Mouse (Mus musculus) adrenal gland (tissue): Measurements from ENCODE around the gene Ryr2.
"Not testable (repeated sequence)": the region's sequence is repeated elsewhere in the genome, so short reads cannot be mapped to it uniquely, and the experiment has no call there.

Experiments used
- intact Hi-C: fragments of 180-260 bp; cut with DNase I; formaldehyde crosslinking; loops from one replicate; pipeline ENCODE4 v1.15.1; 2025

Gene Ryr2

DNA sequence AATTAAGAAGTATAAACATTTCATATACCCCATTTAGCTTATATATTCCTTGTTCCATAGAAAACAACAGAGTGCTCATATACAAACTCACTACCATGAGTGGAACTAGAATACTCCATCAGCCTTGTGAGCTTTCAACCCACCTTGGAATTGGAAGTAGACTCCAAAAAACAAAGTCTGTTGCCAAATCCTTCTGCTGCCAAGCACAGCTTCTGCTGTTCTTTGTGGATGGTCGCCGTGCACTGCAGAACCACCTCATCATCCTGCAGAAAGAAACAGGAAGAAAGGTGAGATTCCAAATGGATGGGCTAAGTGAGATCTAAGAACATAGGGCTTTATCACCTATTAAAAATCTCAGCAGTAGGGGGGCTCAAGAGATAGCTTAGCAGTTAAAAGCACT, 161.0 kb downstream of the Ryr2 start:
- intact Hi-C loops = no loop called here

DNA sequence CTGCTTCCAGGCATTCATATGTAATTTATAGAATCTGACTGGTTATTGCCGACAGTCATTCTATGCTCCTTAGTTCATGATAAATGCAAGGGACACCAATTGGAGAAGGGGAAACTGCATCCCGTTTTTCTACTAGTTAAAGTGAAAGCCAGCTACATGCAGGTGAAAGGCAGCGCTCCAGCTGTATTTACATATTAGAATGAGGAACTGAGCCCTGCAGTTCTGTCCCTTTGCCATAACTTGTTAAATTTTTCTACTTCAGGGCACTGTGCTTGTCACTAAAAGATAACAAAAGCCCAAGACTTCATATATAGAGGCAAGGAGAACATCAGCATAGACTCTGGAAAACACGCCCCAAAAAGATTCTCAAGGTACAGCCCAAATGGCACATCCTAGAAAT, 165.0 kb downstream of the Ryr2 start:
- intact Hi-C loops = no loop called here

DNA sequence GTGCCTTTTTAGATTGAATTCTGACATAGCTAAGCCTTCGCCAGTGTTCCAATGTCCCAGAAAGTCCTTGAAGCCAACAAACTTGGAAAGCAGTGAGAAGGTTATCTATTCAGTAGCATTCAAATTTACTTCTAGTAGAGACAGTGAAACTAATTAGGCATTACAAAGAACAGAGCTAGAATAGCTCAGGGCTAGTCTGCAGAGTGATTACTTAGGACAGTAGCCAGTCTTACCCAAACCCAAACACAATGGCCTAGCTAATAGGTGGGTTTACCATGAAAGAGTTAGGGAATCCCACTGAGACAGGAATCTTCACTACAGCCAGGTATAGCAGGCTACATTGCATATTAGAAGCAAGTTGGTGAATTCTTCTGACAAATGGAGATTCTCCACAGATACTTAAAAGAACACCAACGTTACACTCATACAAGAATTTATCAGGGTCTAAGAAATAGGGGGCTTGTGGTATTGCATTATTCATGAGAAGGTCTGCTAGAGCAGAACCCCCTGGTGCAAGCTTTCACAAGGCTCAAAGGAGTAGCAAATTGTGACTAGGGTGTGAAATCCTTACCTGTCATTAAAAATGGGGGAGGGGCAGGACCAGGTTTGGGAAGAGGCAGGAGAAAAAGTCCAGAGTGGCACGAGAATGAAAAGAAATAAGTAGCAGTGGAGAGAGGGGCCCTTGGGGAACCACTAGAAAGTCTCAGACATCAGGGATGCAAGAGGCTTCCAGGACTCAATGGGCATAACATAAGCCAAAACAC, 172.3 kb downstream of the Ryr2 start:
- intact Hi-C loops = not testable (repeated sequence)

DNA sequence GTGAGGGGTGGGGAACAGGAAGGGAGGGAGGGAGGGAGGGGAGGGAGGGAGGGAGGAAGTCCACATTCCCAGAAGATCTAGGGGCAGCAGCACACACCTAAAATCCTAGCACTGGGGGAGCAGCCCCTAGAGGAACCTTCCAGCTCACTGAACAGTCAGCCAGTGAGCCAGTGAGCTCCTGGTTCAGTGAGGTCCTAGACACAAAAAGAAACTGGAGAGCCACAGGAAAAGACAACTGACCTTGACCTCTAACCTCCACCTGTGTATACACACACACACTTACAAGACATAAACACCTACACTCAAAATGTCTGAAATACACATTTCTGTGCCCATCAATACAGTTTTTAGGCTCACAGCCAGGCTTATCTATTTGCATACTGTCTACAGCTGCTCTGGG, 173.4 kb downstream of the Ryr2 start:
- intact Hi-C loops = no loop called here

DNA sequence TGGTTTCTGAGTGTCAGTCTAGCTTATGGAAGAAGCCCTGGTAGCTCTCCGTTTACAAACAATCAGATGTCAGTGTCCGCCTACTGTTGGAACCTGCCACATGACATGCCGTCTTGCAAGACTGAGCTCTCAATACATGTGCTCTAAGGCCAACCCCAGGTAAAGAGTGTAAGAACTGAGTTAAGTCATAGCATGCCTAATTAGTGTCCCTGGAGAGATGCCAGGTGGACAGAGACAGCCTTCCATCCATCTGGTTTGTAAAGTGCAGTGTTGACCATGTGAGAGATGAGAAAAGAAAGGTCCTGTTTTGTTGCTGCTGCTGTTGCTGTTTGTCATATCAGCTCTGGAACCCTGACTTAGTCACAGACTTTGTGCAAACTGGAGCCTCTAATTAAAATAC, 178.0 kb downstream of the Ryr2 start:
- intact Hi-C loops = no loop called here

DNA sequence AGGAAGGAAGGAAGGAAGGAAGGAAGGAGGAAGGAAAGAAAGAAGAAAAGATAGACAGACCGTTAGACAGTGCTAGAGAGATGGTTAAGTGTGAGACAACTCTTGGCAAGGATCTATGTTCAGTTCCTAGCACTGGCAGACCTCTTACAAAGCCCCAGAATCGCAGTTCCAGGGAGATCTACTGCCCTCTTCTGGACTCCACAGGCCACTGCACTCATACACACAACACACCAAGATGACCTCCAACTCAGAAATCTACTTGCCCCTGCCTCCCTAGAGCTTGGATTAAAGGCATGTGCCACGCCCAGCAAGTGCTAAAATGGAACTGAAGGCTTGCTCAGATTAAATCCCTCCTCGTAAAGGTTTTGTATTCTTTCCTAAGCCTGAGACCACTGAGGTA, 179.0 kb downstream of the Ryr2 start:
- intact Hi-C loops = no loop called here

DNA sequence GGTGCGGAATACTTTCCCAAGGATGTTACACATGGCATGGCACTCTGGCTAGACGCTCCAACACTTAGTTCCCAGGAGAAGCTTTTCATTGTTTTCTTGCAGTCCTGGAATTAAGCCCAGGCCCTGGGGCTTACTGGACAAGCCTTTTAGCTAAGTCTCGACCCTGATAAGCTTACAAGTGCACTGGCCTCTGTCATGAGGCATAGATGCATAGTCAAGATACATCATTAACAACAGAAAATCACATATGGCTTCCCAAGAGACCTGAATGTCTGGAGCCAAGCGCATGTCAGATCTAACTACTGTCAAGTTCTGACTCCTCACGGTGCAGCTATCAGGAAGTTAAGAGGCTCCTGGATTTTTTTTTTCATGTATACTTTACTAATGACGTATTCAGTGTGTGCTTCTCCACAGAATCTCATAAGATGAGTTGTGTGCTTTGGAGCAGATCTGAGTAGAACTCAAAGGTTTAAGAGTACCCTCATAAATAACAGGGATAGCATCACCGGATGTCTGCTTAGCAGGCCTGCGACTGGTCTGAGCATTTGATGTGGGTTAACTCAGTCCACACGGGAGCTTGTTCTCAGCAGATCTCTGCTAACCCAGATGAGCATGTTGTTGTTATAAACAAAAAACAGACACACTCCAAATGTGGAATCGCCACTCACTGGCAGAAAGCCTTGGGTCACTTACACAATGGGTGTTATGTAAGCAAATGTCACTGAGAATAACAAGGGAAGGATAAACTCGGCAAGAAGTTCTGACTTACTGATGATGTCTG, 179.8 kb downstream of the Ryr2 start:
- intact Hi-C loops = no loop called here

DNA sequence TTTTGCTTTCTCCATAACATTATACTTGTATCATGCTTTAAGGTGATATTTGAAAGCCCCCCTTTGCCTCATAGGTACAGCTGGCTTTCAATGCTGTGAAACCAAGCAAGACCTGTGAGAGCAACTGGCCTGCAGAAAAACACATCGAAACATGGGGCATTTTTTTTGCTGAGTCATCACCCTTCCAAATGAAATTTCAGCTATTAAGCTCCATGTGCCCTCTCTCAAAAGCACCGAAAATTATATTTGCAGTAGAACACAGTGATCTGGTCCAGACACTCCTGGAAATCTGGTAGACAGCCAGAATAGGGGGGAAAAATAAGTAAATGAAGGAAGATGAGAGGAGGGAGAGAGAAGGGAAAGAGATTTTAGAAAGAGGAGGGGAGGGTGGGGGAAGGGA, 180.5 kb downstream of the Ryr2 start:
- intact Hi-C loops = no loop called here

DNA sequence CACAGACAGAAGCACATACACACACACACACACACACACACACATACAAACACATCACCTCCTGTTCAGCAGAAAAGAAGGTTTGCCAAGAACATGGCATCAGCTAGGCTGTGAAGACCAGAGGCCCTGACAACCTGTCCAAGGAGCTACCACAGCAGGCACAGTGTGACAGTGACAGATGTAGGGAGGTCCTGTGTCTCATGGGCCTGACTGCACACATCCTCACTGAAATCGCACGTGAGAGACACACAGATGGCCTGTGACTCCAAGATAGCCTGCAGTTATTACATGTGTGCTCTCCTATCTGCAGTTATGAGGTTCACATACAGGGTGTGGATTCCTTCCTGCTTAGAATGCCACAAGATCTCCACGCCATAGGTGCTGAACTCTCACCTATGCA, 182.0 kb downstream of the Ryr2 start:
- intact Hi-C loops = no loop called here

DNA sequence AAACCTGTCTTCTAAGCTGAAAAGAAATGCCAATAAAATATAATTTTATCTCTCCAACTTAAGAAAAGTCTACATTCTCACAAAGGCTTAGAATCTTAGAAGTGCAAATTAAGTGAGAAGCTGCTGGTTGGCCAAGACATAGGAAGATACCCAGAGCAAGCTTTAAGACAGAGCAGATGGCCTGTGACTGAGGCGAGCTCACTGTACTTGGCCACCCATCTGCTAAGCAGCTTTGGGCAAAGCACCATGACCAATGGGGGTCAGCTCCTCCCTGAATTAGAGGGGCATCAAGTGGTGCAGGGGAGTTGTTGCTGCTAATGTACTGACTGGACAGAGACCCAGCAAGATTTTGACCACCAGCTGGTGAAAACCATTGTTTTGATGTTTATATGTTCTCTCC, 186.2 kb downstream of the Ryr2 start:
- intact Hi-C loops = no loop called here

DNA sequence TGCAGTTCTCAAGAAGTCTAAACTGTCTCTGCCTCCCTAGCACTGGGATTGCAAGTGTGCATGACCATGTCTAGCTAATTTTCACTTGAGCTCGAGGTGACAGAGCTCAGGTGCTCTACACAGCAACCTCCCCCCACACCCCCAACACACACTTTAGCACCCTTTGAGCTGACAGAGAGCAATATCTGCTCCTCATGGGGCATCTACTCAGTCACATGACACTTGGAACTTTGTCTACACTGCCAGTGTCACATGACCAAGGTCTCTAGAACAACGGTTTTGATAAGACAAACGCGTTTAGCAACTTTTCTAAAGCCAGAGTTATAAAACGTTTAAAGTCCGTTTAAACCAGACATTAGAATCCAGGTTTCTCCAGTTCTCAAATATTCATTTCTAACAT, 187.3 kb downstream of the Ryr2 start:
- intact Hi-C loops = no loop called here

DNA sequence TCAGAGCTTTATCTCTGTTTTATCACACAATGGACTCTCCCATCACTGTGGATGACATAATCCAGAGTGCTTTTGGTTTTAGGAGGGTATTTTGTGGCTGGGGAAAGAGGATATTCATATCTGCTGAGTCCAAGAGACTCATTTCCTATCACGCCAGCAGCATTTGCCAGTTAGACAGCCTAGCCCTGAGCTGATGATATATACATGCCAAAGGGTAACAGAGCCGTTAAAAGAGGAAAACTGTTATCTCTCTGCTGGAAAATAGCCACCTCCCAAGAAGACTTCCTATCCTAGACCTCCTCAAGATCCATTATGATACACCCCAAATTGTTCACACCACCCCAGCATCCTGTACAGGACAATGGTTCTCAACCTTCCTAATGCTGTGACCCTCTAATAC, 191.1 kb downstream of the Ryr2 start:
- intact Hi-C loops = no loop called here

DNA sequence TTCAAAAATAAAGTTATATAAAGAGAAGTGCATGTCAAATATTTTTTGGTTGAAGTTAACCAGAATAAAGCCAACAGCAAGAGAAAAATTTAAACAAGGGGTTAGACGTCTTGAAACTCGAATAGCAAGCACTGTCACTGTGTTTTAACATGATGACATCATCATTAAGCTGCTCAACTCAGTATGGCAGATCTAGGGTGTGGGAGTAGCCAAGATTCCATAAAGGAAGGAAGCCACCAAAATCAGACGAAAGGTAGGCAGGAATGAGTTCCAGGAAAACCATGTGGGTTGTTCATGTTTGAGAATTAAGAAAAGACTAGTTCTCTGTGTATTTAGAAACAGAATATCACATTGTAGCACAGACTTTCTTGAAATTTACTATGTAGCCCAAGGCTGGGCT, 192.1 kb downstream of the Ryr2 start:
- intact Hi-C loops = no loop called here

DNA sequence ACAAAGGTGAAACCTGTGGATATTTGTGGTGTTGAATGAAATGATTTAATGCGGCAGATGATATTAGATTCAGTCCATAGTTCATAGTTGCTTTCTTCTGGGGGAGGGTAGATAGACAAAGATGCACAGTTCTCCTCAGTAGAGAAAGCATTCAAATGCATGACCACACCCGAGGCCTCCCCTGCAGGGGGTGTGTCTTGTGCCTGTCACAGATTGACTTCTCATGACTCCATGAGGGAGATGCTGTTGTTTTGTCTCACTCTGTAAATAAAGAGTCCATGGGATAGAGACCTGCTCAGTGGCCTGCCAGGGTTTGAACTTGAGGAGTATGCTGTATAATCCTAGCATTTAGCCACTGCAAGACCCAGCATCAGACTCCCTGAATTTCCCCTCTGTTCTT, 194.5 kb downstream of the Ryr2 start:
- intact Hi-C loops = no loop called here

DNA sequence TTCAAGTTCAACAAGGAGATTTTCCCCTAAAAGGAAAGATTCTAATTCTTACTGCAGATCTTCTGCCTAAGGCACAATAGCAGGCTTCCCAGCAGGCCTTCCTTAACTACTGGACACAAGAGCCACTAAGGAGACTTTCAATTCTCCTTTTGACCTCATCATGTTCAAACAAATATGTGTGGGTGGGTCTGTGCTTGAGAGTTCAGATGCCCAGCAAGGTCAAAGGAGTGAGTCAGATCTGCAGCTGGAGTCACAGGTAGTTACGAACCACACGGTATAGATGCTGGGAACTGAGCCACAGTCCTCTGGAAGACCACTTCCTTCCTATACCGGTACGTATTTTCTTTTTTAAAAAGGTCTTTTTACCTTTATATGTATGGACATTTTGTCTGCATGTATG, 198.6 kb downstream of the Ryr2 start:
- intact Hi-C loops = no loop called here

DNA sequence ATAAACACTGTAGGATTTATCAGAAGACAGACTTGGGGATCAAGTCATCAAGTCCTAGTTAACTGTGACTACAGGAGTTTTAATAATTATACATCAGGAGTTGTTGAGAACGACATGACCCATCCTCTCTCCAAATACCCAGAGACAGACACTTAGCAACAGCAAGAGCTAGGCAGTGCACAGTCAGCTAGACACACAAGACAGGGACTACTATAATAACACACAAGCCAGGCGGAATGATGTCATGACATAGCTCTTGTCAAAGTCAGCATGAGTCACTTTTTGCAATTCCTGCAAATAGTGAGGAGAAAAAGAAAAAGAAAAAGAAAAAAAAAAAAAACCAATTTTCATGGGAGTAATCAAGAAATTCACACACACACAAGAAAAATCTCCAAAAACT, 201.6 kb downstream of the Ryr2 start:
- intact Hi-C loops = no loop called here

DNA sequence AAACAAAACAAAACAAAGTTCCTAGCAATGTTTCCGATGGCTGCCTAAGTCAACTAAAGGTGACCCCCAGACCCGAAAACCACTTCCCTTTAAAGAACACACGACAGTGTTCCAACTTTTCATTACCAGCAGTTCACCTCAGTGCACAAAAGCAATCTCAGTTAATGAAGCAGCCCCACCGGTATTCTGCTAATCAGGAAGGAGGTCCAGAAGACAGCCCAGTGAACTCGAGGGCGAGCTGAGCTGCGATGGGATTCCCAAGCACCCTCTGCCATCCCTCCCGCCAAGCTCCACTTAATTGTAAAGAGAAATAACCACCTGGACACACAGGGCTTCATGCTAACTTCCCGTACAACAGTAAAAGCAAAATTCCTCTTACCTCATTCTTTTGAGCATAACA, 203.5 kb downstream of the Ryr2 start:
- intact Hi-C loops = no loop called here

DNA sequence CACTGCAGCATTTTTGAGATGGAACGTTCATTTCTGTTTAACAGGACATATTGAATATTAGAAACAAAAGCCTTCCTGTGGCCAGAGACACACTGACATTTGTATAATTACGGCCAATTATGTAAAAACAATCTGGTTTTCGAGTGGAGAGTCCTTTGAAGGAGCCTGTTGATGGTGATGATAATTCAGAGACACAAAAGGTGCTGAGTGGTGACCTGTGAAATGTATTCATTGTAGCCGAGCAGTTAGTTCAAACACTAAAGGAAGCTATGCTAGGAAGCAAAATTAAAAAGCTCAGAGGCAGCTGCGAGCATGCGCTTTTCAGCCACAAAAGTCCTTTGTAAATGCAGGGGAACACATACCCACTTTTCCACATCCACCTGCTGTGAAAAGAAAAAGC, 203.9 kb downstream of the Ryr2 start:
- intact Hi-C loops = no loop called here

DNA sequence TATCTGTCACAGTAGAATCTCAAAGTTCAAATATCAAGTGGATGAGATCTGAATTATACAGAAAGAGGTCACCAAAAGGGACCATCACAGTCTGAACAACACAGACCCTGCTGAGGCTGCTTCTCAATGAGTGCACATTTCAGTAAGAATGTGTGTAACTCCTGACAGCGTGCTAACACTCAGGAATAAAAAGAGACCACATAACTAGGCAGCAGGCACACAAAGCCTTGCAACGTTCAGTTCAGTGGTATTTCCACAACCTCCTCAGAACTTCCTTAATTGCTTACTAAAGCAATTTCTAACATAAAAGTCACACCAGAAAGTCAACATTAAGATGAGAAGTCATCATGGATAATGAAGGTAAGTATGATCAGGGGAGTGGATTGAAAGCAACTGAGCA, 206.1 kb downstream of the Ryr2 start:
- intact Hi-C loops = no loop called here

DNA sequence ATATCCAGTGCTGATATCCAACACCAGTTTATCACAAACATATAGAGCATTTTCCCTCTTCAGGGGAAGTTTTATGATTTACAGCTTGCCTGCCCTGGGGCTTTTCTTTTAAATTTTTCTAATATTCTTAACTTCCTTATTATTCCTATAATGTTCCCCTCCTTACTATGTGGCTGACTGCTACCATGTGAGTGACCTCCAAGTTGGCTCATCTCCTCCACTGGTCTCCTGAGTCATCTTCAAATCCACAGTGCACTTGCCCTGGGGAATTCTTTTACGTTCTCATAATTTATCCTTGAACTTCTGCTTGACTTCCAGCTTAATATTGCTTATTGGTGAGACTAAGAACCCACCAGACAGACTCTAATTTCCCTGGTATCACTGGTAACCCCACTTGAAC, 211.1 kb downstream of the Ryr2 start:
- intact Hi-C loops = no loop called here

DNA sequence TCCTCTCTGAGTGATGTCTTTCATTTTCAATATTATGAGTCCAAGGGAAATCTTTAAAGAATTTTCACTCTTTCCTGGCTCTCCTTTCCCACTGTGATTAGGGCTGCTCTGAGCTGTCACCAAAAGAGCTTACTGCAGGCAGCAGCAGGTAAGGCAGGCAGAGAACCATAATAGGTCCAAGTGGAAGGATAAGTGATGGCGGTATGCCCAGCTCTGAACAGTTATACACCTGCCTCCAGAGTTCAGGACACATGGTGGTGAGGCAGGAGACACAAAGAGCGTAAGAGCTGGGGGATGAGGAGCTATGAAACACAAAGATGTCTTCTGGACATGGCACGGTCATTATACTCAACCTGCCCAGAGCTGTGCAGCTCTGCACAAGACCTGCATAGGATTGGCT, 215.0 kb downstream of the Ryr2 start:
- intact Hi-C loops = no loop called here

DNA sequence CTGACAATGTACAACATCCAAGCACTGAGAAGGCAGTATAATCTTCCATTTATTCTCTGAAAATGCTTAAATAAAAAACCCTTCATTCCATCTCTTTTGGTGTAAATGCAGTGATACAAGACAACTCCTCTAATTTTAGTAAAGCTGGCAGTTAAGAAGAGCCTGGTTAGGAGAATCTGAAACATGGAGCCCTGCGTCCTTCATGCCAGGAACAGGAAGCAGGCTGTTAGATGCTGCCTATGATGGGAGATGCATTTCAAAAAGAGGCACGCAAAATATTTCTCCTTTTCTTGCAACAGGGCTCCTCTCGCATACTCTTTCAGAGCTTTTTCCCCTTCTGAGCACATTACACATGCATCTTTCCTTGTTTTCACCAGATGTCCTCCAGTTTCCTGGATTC, 215.6 kb downstream of the Ryr2 start:
- intact Hi-C loops = no loop called here

DNA sequence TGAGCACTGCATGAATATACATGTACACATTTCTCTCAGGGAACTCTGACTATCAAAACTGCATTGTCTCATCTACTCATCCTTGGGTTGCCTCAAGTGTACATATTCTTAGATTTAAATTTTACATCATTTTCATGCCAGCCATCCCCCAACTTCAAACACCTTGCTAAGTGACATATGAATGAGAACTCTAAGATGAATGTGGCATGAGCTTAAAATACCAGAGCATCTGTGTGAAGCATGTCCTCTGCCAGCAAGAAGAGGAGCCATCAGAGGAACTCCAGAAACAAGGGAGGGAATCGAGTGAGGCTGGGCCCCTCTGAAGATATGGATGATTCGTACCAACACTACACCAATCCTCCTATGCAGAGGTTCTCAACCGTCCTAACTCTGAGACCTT, 222.6 kb downstream of the Ryr2 start:
- intact Hi-C loops = no loop called here
